Mouse (Mus musculus): ENCODE measurements around the gene Ceacam11. TPM values are rescaled to one million over a fixed set of nuclear protein-coding genes. Genes with fewer than 3 reads are reported as not detected.
"Not testable (repeated sequence)": the region's sequence is repeated elsewhere in the genome, so short reads cannot be mapped to it uniquely, and the experiment has no call there.

The Ceacam11 gene
- not detected for total RNA-seq (2021)
- long read RNA-seq, experiment 1, result 0 reads
- long read RNA-seq, experiment 2, result 0 reads

- no peak for DNase-seq
Measured at GRCm38 (mm10) chr7:17971824-17972223, at the start of gene Ceacam11. Gene Ceacam11 (plus strand): TSS chr7:17972124.

GRCm38 (mm10) chr7:18001131-18001530 is 29.2 kb downstream of the Ceacam11 start:
- not testable (repeated sequence) for DNase-seq

- DNase-seq, result no peak
Measured at GRCm38 (mm10) chr7:18009589-18009988, 37.7 kb downstream of the Ceacam11 start, which contains the start of gene Ceacam13. Gene Ceacam13 (plus strand): TSS chr7:18009889.

Small RNA genes within 50 kb of the gene (microRNA-seq; reads per million reads assigned to microRNA genes)
- gene Gm22414, result not detected

Other genes starting within 250 kb of the Ceacam11 start
- gene Ceacam14, start 159.5 kb upstream of the Ceacam11 start, total RNA-seq (2021), result not detected
- gene Gm5155, start 100.4 kb upstream of the Ceacam11 start, total RNA-seq (2021), result not detected
- not detected for gene Ceacam13, start 37.8 kb downstream of the Ceacam11 start, total RNA-seq (2021)
- gene Ceacam12, start 93.8 kb downstream of the Ceacam11 start, total RNA-seq (2021), result not detected
- gene Igfl3, start 204.4 kb downstream of the Ceacam11 start, total RNA-seq (2021), result not detected